ENCODE assay signal across 7 mouse cellular contexts in the genomic region with DNA sequence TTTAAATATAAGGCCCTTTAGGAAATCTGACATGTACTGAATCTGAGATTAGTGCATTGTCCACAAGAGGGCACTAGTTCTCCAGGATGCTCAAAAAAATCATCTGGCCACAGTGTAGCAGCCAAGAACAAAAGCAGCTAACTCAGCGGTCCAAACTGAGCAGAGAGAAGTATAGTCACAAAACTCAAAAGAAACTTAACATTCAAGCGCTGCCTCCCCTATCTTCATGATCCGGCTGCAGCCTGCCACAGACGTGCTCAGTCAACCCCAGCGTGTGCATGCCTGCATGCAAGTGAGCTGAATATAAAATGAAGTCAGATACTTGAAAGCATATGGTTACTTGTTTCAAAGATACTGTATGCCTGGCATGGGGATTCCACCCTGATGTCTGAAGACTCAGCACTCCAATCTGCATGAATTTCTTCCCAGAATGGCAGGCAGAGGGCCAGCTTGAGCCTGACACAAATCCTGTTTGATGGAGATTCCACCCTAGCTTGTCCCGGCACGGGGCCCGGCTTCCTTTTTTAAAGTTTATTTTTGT. TPM values are rescaled to one million over a fixed set of nuclear protein-coding genes. Genes with fewer than 3 reads are reported as not detected.
DNase-seq lines count a peak whose midpoint lies in the region; ATAC-seq and TF ChIP-seq lines count a peak whose summit lies in the region.

No protein-coding gene starts in this region.

- 35% methylated on average over 8 of the region's 8 CpGs for WGBS in bone marrow, adult 2 months
- WGBS in embryonic facial prominence, embryonic 15.5 days, result 14% methylated on average over 8 of the region's 8 CpGs
- WGBS in heart, embryonic 16.5 days, result 27% methylated on average over 8 of the region's 8 CpGs
- 32% methylated on average over 8 of the region's 8 CpGs for WGBS in liver, embryonic 14.5 days (ENCODE audit: insufficient replicate concordance)

- in situ Hi-C loops in ES-E14 (cut with MboI; ENCODE audit: low sequenced_read_pairs in 2 of 2, unreplicated experiment in 2 of 2), result loop anchor here in 1 of 2 experiments (25.0 kb wide), 1 partner anchor 402 kb away; no protein-coding TSS in a partner anchor

- TF ChIP-seq EP300 in liver, embryonic 14.5 days (IDR thresholded peaks at IDR 0.05; ENCODE audit: low read depth), result no peak

- TF ChIP-seq POLR2A in bone marrow, adult 2 months (IDR thresholded peaks at IDR 0.05; ENCODE audit: borderline replicate concordance, control insufficient read depth, low read depth, low read length), result no peak

- H3K4me1 ChIP-seq in ES-E14 (ENCODE audit: control insufficient read depth in 2 of 2, insufficient read depth in 2 of 2, low read length in 2 of 2, poor library complexity in 1 of 2), result peaks cover 0 to 6% of the 10 kb centered on the region in 2 experiments; a peak in 1 of 4 replicates
- no peaks in the 10 kb centered on the region; the same call in 1 of the 2 replicates for H3K4me1 ChIP-seq in bone marrow, adult 2 months (ENCODE audit: control insufficient read depth, insufficient read depth, low read length)
- H3K4me1 ChIP-seq in embryonic facial prominence, embryonic 15.5 days, result peaks cover 9% of the 10 kb centered on the region
- peaks cover 22% of the 10 kb centered on the region for H3K4me1 ChIP-seq in heart, embryonic 16.5 days (ENCODE audit: control insufficient read depth, insufficient read depth, low read length)
- peaks cover 0 to 10% of the 10 kb centered on the region in 2 experiments; a peak in 2 of 4 replicates for H3K4me1 ChIP-seq in liver, embryonic 14.5 days (replicated peaks; ENCODE audit: control insufficient read depth in 2 of 2, insufficient read depth in 2 of 2, low read length in 1 of 2)

- TF ChIP-seq CTCF in bone marrow, adult 2 months (IDR thresholded peaks at IDR 0.05; ENCODE audit: control insufficient read depth, insufficient read depth, low read length), result peak; percentile 27; the same call in 1 of the 2 replicates
- peak; percentile 67 for TF ChIP-seq CTCF in liver, embryonic 14.5 days (IDR thresholded peaks at IDR 0.05; ENCODE audit: low read depth)

- peak; percentile 72 for DNase-seq in ES-E14 (ENCODE audit: low read depth, low spot score)
- peak; percentile 73 to 80 for DNase-seq in kidney, postnatal 36 days
- peak; percentile 44 to 62 (median 47) for DNase-seq in liver, embryonic 14.5 days (ENCODE audit: low read depth in 3 of 3, low spot score in 3 of 3)
- DNase-seq in neural tube, embryonic 10.5 days (ENCODE audit: extremely low spot score, low spot score), result peak; percentile 62

- H3K4me2 ChIP-seq in embryonic facial prominence, embryonic 15.5 days (replicated peaks), result peak overlapping the region; percentile 48
- peak overlapping the region; percentile 51 for H3K4me2 ChIP-seq in heart, embryonic 16.5 days (ENCODE audit: low read depth, low read length)
- peak overlapping the region; percentile 29; the same call in 1 of the 2 replicates for H3K4me2 ChIP-seq in liver, embryonic 14.5 days (ENCODE audit: low read depth)

- no peak overlapping the region for H3K4me3 ChIP-seq in ES-E14 (ENCODE audit: insufficient read depth in 1 of 2, low read depth in 1 of 2, low read length in 2 of 2, poor library complexity in 1 of 2, severe bottlenecking in 1 of 2)
- no peak overlapping the region for H3K4me3 ChIP-seq in bone marrow, adult 2 months (replicated peaks; ENCODE audit: control insufficient read depth, low read depth, low read length)
- H3K4me3 ChIP-seq in embryonic facial prominence, embryonic 15.5 days (replicated peaks), result peak overlapping the region; percentile 21
- no peak overlapping the region for H3K4me3 ChIP-seq in heart, embryonic 16.5 days (ENCODE audit: low read length)
- no peak overlapping the region for H3K4me3 ChIP-seq in liver, embryonic 14.5 days (ENCODE audit: insufficient read depth in 1 of 2, low read depth in 2 of 2, low read length in 2 of 2)

- no peaks in the 10 kb centered on the region for H3K27me3 ChIP-seq in embryonic facial prominence, embryonic 15.5 days
- H3K27me3 ChIP-seq in heart, embryonic 16.5 days (ENCODE audit: control insufficient read depth, insufficient read depth, low read length), result peaks cover 2% of the 10 kb centered on the region; the same call in 1 of the 2 replicates
- H3K27me3 ChIP-seq in liver, embryonic 14.5 days (ENCODE audit: control insufficient read depth, insufficient read depth, low read length), result no peaks in the 10 kb centered on the region

- no peaks in the 10 kb centered on the region for H3K9me3 ChIP-seq in ES-E14 (ENCODE audit: control insufficient read depth, insufficient read depth, low read depth, low read length)
- H3K9me3 ChIP-seq in embryonic facial prominence, embryonic 15.5 days (replicated peaks), result no peaks in the 10 kb centered on the region
- H3K9me3 ChIP-seq in heart, embryonic 16.5 days (replicated peaks; ENCODE audit: control insufficient read depth, low read length), result no peaks in the 10 kb centered on the region
- no peaks in the 10 kb centered on the region for H3K9me3 ChIP-seq in liver, embryonic 14.5 days (ENCODE audit: control insufficient read depth, low read length)

- H3K27ac ChIP-seq in ES-E14 (ENCODE audit: insufficient read depth, low read depth, low read length, poor library complexity, severe bottlenecking), result no peak overlapping the region
- H3K27ac ChIP-seq in bone marrow, adult 2 months (ENCODE audit: control insufficient read depth, insufficient read depth, low read depth, low read length, poor library complexity), result no peak overlapping the region
- H3K27ac ChIP-seq in embryonic facial prominence, embryonic 15.5 days (replicated peaks), result peak overlapping the region; percentile 83
- peak overlapping the region; percentile 55; the same call in 1 of the 2 replicates for H3K27ac ChIP-seq in heart, embryonic 16.5 days (ENCODE audit: low read length)
- no peak overlapping the region for H3K27ac ChIP-seq in liver, embryonic 14.5 days

- H3K36me3 ChIP-seq in ES-E14 (ENCODE audit: control insufficient read depth, insufficient read depth, low read length, poor library complexity, severe bottlenecking), result no peaks in the 10 kb centered on the region
- no peaks in the 10 kb centered on the region for H3K36me3 ChIP-seq in embryonic facial prominence, embryonic 15.5 days
- no peaks in the 10 kb centered on the region for H3K36me3 ChIP-seq in heart, embryonic 16.5 days (ENCODE audit: control insufficient read depth, insufficient read depth)
- no peaks in the 10 kb centered on the region for H3K36me3 ChIP-seq in liver, embryonic 14.5 days (replicated peaks; ENCODE audit: control insufficient read depth, insufficient read depth, low read depth)

- ATAC-seq in embryonic facial prominence, embryonic 15.5 days (ENCODE audit: insufficient number of reproducible peaks, low FRiP score, low TSS enrichment, low read depth), result peak; percentile 55; the same call in 1 of the 2 replicates
- peak; percentile 47; the same call in 1 of the 2 replicates for ATAC-seq in heart, embryonic 16.5 days (replicated peaks; ENCODE audit: extremely low read depth, insufficient read depth, low FRiP score)
- no peak for ATAC-seq in liver, embryonic 14.5 days (ENCODE audit: insufficient read depth)

- no peak overlapping the region for H3K9ac ChIP-seq in ES-E14 (ENCODE audit: insufficient read depth, low read depth, low read length, poor library complexity, severe bottlenecking)
- H3K9ac ChIP-seq in embryonic facial prominence, embryonic 15.5 days, result no peak overlapping the region
- H3K9ac ChIP-seq in heart, embryonic 16.5 days (ENCODE audit: low read length), result peak overlapping the region; percentile 9; the same call in 1 of the 2 replicates
- no peak overlapping the region for H3K9ac ChIP-seq in liver, embryonic 14.5 days (replicated peaks)

TF ChIP-seq in ES-E14, 5 proteins besides CTCF, POLR2A, EP300 and RAD21:
- TF ChIP-seq ZC3H11A (IDR thresholded peaks at IDR 0.05; ENCODE audit: borderline replicate concordance, low read depth, low read length), result peak; percentile 92
- no peak for TF ChIP-seq CHD2 (IDR thresholded peaks at IDR 0.05; ENCODE audit: low read depth, low read length)
- 0 out of 2 replicates have a peak, but pooled peaks have one; percentile 9 for TF ChIP-seq MAFK (IDR thresholded peaks at IDR 0.05; ENCODE audit: insufficient read depth, low read depth, low read length)
- TF ChIP-seq ZNF384 (IDR thresholded peaks at IDR 0.05; ENCODE audit: low read depth, low read length), result peak; percentile 70
TF ChIP-seq in ES-E14: peak in this region for 3.

RNA-seq across cellular contexts. Expression of a gene that starts 8.0 kb away (rescaled TPM):
- total RNA-seq in ES-E14 (2012; rRNA removed), result 27.3 and 50.2 TPM in 2 replicates
- polyA plus RNA-seq in bone marrow, adult 2 months (2011; ENCODE audit: insufficient read depth, insufficient read length, low replicate concordance, missing spikeins), result 2.8 and 10.2 TPM in 2 replicates
- polyA plus RNA-seq in embryonic facial prominence, embryonic 15.5 days (2015; fragmentation: Nextera tagmentation; extraction: Ambion mirVana), result 29.5 and 31.0 TPM in 2 replicates
- polyA plus RNA-seq in heart, embryonic 16.5 days (2015; fragmentation: Nextera tagmentation; extraction: Ambion mirVana), result 8.7 and 10.1 TPM in 2 replicates
- polyA plus RNA-seq in liver, embryonic 14.5 days (2012; rRNA removed), result 2.1 and 2.5 TPM in 2 replicates
- polyA plus RNA-seq in liver, embryonic 14.5 days (2014; fragmentation: Nextera tagmentation; extraction: Ambion mirVana), result 3.5 and 4.7 TPM in 2 replicates

Comparison
In these comparisons a context has a peak if more than half of its experiments do, and no peak if none do; other contexts are left out.
1. H3K27ac ChIP-seq: peak in embryonic facial prominence, embryonic 15.5 days (single experiment) and heart, embryonic 16.5 days (single experiment); none in ES-E14 (single experiment), bone marrow, adult 2 months (single experiment) and liver, embryonic 14.5 days (single experiment).
2. Peak in every context shown above with its lines, with median percentiles within 50 percentile points of each other: DNase-seq and H3K4me2 ChIP-seq.